Mouse (Mus musculus) MEL (cell line): Measurements from ENCODE around the gene Gm10961.

Experiments used
- CTCF ChIP-seq, 3 experiments: IDR thresholded peaks in 2 of 3; conservative IDR thresholded peaks in 1 of 3; 2 replicates each; pipeline ENCODE4 v1.5.1; 2011 to 2012; ENCODE audit warnings: low read length in 3 of 3, low read depth in 2 of 3, mild to moderate bottlenecking in 2 of 3, improper control_type of control experiment in 1 of 3, inconsistent platforms in 1 of 3, mixed read lengths in 1 of 3, moderate library complexity in 1 of 3; ENCODE audit not compliant: control insufficient read depth in 1 of 3, insufficient read depth in 1 of 3, poor library complexity in 1 of 3, severe bottlenecking in 1 of 3
- ETS1 ChIP-seq: IDR thresholded peaks from 2 replicates; pipeline ENCODE4 v1.6.1; 2012; ENCODE audit warnings: low read depth, mild to moderate bottlenecking, inconsistent platforms, low read length, improper control_type of control experiment, moderate library complexity
- MAX ChIP-seq: IDR thresholded peaks from 2 replicates; pipeline ENCODE4 v1.6.1; 2011; ENCODE audit warnings: low read length, improper control_type of control experiment
- MAZ ChIP-seq: IDR thresholded peaks from 2 replicates; pipeline ENCODE4 v1.6.1; 2012; ENCODE audit warnings: low read depth, mild to moderate bottlenecking, inconsistent platforms, low read length, improper control_type of control experiment
- RAD21 ChIP-seq: IDR thresholded peaks from 2 replicates; pipeline ENCODE4 v1.6.1; 2011; ENCODE audit warnings: mild to moderate bottlenecking, low read depth, low read length, improper control_type of control experiment
- TCF12 ChIP-seq: IDR thresholded peaks from 2 replicates; pipeline ENCODE4 v1.6.1; 2014; ENCODE audit warnings: low read depth, mild to moderate bottlenecking, inconsistent platforms, low read length, improper control_type of control experiment, moderate library complexity
- ZC3H11A ChIP-seq: IDR thresholded peaks from 2 replicates; pipeline ENCODE4 v1.6.1; 2012; ENCODE audit warnings: low read depth, mild to moderate bottlenecking, inconsistent platforms, low read length, improper control_type of control experiment

- TF ChIP-seq MAZ = no peak
- TF ChIP-seq MAX = no peak
- no peak for TF ChIP-seq RAD21
- peak; percentile 51; the same call in 1 of the 2 replicates for TF ChIP-seq ETS1
- peak; percentile 33; the same call in 1 of the 2 replicates for TF ChIP-seq TCF12
- no peak for TF ChIP-seq CTCF (IDR thresholded peaks at IDR 0.05 in 2 of 3, conservative IDR thresholded peaks at IDR 0.05 in 1 of 3; ENCODE audit: control insufficient read depth in 1 of 3, insufficient read depth in 1 of 3, low read depth in 2 of 3, low read length in 3 of 3, poor library complexity in 1 of 3, severe bottlenecking in 1 of 3)
- no peak for TF ChIP-seq ZC3H11A
Observed at GRCm38 (mm10) chr3:107670500-107670899, 39.4 kb downstream of the Gm10961 start.
